Mouse (Mus musculus): ENCODE data around the gene Bpifc.

- no peak for TF ChIP-seq CTCF (IDR thresholded peaks at IDR 0.05)
- TF ChIP-seq EP300 (IDR thresholded peaks at IDR 0.05), result no peak
Observed at GRCm38 (mm10) chr10:85971826-85972225, 39.9 kb downstream of the Bpifc start.

Measured in lung, postnatal 0 days (tissue).